In the genomic region with DNA sequence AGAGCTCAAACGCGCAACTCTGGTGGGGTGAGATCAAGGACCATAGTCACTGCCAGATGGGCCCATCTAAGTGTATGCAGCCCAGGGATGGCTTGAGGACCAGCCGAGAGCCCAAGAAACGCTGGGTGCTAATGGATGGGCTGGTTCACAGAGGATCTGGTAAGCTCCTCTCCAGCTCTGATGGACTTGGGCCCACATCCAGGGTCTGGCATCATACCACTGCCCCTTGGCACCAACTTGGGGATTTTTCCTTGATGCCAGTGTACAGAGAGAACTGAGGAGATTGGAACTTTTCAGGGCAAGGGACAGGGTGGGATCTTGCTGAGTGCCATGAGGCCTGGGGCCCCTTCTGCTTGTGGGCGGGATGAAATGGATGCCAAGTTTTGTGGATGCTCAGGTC, we compare ENCODE assay signal across 18 mouse cellular contexts. TPM values are rescaled to one million over a fixed set of nuclear protein-coding genes. Genes with fewer than 3 reads are reported as not detected.
"Had no signal": no experiment of that assay in that cellular context is flagged by ENCODE, and none has a peak within 500 bp of the region (broad histone marks: within the 10 kb centered on the region; RNA-seq: fewer than 3 reads in every experiment).

No protein-coding gene starts in this region.

- DNase-seq: cerebellum, adult 2 months; cerebellum, adult 8-10 months; cerebellum, adult 9-11 months; cerebellum, postnatal 36 days; embryo, embryonic 11 days; forebrain, postnatal 0 days; gastrocnemius, adult 2 months; gastrocnemius, postnatal 10 days; gastrocnemius, postnatal 14 days; gastrocnemius, postnatal 25 days; gastrocnemius, postnatal 36 days; heart, adult 11 months; heart, adult 18-20 months; heart, adult 2 months had no signal

RNA-seq across cellular contexts. Expression of gene Creg2, which starts 30.4 kb away (rescaled TPM):
- total RNA-seq: common myeloid progenitor, adult 5-6 weeks; gastrocnemius, postnatal 36 days; granulocyte monocyte progenitor cell, adult 5-6 weeks had no signal

RNA-seq across cellular contexts. Expression of gene Rfx8, which starts 39.2 kb away (rescaled TPM):
- total RNA-seq: gastrocnemius, adult 18-20 months; gastrocnemius, adult 2 months; gastrocnemius, adult 8-10 months; gastrocnemius, postnatal 36 days; granulocyte monocyte progenitor cell, adult 5-6 weeks had no signal
